Mouse (Mus musculus) ES-E14 (cell line): Measurements from ENCODE around the gene Kirrel.

Experiments
- HCFC1 ChIP-seq: IDR thresholded peaks from 2 replicates; pipeline ENCODE4 v1.6.1; 2012; ENCODE audit warnings: low read length, inconsistent platforms, borderline replicate concordance; ENCODE audit not compliant: insufficient read depth
- MAFK ChIP-seq: IDR thresholded peaks from 2 replicates; pipeline ENCODE4 v1.6.1; 2014; ENCODE audit warnings: mild to moderate bottlenecking, low read depth, low read length, inconsistent platforms; ENCODE audit not compliant: insufficient read depth
- ZNF384 ChIP-seq: IDR thresholded peaks from 2 replicates; pipeline ENCODE4 v1.6.1; 2012; ENCODE audit warnings: low read depth, low read length, inconsistent platforms

DNA sequence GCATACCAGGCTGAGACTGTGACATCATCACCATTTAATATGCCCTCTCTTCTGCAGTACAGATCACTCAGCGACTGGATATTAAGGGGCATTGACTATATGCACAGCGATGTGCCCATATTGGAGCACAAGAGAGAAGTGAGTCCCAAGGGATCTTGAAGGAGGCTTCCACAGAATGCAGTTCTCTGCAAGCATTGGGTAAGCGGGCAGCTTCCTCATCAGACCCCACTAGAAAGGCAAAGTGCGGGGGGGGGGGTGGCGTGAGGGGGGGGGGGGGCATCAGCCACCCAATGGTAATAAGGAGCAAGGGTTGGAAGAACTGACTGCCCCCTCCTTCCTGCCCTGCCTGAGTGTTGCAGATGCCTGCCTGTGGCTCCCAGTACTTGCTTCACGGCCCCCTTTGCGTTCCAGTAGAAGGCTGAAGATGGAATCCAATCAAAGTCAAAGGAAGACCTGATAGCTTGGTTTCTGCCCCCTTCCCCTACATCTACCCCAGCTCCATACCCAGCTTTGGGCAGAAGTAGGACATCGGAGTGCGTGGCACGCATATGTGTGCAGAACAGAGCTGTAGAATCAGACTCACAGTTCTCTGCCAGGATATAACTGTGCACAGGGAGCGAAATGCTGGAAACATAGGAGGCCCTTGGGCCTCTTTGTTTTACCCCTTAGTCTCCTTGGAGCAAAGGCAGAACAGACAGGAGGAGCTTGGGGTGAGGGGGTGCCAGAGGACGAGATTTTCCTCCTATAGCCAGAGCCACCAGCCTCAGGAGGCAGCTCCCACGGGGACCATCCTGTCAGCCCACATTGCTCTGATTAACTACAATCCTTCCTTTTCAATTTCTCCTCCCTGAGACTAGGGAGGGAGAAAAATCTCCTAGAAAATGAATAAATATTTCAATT, 3.1 kb downstream of the Kirrel start:
- no peak for TF ChIP-seq MAFK
- no peak for TF ChIP-seq HCFC1
- TF ChIP-seq ZNF384: no peak
